Mouse (Mus musculus) mouse trophoblast stem cell (cell line): ENCODE data around the gene Gm49318.
"Not testable (repeated sequence)": the region's sequence is repeated elsewhere in the genome, so short reads cannot be mapped to it uniquely, and the experiment has no call there.

Experiments used
- in situ Hi-C, 2 experiments: fragments of 300-500 bp; cut with MseI, MboI; formaldehyde crosslinking; loops; 2 replicates in 1 of 2; 3 replicates in 1 of 2; pipeline ENCODE4 v1.15.1; 2025

Gene Gm49318

DNA sequence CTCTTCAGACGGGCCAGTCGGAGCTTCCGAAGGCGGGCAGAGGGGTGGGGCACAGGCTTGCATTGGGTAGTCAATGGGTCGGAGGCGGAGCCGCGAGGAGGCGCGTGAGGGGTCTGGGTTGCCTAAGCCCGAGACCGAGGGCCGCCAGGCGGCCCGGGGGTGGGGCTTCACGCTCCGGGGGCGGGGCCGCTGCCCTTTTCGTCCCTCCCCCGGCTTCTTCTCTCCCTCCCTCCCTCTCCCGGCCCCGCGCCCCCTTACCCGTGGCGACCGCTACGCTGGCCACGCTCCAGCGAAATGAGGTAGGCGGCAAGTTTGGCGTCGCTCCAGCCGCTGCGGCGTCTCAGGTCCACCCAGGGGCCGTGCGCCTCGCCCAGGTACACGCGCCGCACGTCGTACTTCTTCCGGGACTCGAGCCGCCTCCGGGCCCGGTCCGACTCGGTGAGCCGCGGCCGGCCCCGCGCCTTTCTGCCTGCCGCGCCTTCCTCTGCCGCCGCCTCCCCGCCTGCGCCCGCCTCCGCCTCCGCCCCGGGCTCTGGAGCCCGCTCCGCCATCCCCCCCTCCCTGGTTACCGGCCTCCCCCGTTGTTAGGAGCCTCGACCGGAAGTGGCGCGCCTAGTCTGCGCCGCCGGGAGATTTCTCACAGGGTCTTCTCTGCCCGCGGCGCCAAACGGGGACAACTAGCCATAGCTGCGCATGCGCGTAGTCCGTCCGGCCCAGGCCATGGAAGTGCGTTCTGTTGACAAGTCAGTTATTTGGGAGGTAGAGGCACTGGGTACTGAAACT, at the start of gene Gm49318, which contains the start of gene Zfp653:
TSS of gene Gm49318 (minus strand) at position 469 of the 783 bp plus-strand sequence.
TSS of gene Zfp653 (minus strand) at position 586 of the 783 bp plus-strand sequence.
- in situ Hi-C loops, result no loop called here

- in situ Hi-C loops, result no loop called here
These were observed 48.5 kb upstream of the Gm49318 start for GRCm38 (mm10) chr9:22119543-22119942.

DNA sequence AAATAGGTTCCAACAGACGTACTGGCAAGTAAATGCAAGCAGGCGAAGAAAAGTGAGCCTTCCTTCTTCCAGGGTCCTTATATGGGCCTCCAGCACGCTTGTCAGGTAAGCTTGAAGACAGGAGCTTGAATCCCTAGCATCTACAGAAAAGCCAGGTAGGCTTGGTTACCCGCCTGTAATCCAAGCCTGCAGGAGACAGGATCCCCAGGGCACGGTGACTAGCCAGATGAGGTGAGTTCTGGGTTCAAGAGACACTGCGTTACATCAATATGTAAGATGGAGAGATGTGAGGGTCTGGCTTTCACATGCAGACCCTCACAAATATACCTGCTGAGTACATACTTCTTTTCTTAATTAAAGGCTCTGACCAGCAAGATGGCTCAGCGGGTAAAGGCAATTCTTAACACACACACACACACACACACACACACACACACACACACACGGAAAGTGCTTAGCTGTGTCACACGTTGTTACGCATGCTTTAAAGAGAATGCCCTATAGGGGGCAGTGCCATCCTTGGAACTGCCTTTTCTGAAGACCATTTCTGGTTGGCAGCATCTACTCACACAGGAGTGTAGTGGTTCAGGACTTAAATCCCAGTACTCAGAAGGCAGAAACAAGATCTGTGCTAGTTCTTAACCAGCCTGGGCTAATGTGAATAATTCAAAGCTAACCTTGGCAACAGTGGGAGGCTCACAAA, 46.8 kb upstream of the Gm49318 start:
- in situ Hi-C loops, result no loop called here

GRCm38 (mm10) chr9:22116740-22117426, 45.8 kb upstream of the Gm49318 start, which contains the start of gene Elof1:
Elof1 (minus strand) TSS chr9:22117172.
- in situ Hi-C loops, result no loop called here

DNA sequence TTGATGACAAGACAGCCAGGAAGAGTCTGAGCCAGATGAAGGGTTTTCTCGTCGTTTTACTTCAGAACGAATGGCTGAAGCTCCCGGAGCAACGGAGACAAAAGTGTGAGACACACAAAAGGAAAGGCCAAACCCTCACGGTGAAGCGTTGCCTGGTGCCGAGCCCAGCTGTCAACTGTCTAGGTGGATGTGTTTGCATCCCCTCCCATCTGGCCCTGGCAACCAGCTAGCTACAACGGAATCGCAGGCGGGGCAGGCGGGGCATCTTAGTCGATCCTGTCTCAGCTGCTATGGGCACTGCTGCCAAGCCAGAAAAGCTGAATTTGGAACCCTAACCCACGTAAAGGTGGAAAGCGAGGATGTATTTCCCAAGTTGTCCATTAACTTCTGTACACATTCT, 45.0 kb upstream of the Gm49318 start:
- in situ Hi-C loops, result no loop called here

DNA sequence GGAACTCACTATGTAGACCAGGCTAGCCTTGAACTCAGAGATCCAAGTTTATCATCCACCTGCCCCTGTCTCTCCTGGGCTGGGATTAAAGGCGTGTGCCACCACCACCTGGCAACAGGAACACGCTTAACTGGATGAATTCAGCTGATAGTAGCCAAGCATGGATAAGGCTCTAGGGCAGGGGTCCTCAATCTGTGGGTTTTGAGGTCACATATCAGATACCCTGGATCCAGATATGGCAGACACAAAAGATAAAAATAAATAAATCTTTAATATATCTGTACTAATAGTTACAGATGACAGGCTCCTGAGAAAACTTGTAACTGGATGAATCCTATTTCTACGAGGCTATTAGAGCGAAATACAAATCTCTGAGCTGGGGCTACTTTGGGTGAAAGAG, 44.6 kb upstream of the Gm49318 start:
- in situ Hi-C loops, result no loop called here

- in situ Hi-C loops, result no loop called here
These were observed 37.1 kb upstream of the Gm49318 start for GRCm38 (mm10) chr9:22108194-22108593.

GRCm38 (mm10) chr9:22099922-22100321, 28.9 kb upstream of the Gm49318 start:
- in situ Hi-C loops, result no loop called here

- in situ Hi-C loops, result no loop called here
These were observed 28.1 kb upstream of the Gm49318 start, which contains the start of gene Cnn1 for GRCm38 (mm10) chr9:22098993-22099696. Cnn1 (plus strand) TSS chr9:22099216.

GRCm38 (mm10) chr9:22095854-22096307, 24.8 kb upstream of the Gm49318 start:
- in situ Hi-C loops, result no loop called here

DNA sequence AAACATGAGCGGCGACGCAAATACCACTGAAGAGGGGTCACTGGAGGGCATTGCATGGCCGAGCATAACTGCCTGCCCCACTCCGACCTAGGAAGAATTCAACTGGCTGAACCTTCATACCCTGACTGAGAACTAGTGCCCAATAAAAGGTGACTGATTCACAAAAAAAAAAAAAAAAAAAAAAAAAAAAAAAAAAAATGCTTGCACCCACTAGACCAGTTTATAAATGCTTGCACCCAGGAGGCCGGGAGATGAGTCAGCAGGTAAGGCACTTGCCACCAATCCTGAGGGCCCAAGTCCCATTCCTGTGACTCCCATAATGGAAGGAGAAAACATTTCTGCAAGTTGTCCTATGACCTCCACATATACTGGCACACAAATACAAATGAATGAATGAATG, 21.7 kb upstream of the Gm49318 start:
- in situ Hi-C loops, result no loop called here

DNA sequence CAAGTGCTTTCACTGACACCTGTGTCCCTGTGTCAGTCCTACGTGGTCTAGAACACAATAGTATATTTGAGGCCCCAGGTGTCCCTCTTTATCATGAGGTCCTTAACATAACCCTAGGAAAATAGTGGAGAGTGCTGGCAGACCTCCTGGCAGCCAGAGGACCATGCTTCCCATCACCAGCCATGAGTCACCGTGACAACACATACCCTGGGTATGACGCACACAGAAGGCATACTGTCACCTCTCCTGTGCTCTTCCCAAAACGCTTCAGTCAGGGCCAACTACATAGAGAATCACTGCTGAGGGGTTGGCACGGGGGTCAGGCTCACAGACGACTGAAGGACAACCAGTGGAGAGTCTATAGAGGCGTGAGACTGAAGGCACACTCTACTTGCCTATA, 18.9 kb upstream of the Gm49318 start:
- in situ Hi-C loops, result no loop called here

GRCm38 (mm10) chr9:22089281-22089680, 18.2 kb upstream of the Gm49318 start:
- in situ Hi-C loops, result no loop called here

DNA sequence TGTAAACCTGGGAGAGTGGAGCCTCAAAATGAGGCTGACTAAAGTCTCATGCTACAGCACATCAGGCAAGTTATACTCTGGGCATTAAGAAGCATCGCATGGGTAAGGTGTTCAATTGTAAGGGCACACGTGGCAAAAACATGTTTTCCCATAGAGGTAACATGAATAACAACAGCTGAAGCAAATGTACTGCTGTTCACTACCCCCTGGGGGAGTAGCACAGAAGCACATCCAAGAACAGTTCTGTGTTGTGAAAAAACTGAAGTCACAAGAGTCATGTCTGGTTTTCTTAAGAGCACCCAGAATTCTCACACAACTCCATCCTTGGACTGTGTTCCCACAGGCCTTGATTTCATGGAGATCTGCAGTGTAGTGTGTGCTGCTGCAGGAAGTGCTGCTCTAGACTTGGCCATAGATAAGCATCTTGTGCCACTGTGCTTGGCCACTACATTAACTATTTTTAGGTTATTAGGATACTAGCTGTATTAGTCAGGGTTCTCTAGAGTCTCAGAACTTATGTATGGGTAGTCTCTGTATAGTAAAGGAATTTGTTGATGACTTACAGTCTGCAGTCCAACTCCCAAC, 16.1 kb upstream of the Gm49318 start:
- in situ Hi-C loops, result no loop called here

DNA sequence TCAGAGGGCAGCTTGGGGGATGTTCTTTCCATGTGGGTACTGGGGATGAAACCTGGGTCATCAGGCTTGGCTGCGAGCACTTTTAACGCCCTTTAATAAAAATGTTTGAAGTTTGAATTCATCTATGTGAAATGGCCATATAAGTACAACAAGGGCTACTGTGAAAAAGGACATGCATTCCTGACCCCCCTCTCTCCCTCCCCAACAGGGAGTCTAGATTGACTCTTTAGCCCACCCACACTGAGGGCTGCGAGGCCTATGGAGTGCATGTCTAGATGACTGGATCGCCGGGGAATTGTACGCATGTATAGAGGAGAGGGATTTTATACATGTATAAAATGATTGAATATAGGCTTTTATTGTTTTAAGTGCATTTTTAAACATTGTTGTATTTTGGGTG, 15.0 kb upstream of the Gm49318 start:
- in situ Hi-C loops, result no loop called here

- in situ Hi-C loops, result no loop called here
These were observed 14.2 kb upstream of the Gm49318 start, which contains the start of gene Ecsit for GRCm38 (mm10) chr9:22085022-22085834. Ecsit (minus strand) TSS chr9:22085438.

GRCm38 (mm10) chr9:22084667-22085021, 13.6 kb upstream of the Gm49318 start:
- in situ Hi-C loops, result no loop called here

GRCm38 (mm10) chr9:22076223-22076622, 5.2 kb upstream of the Gm49318 start:
- in situ Hi-C loops, result no loop called here

- in situ Hi-C loops, result not testable (repeated sequence)
These were observed 4.7 kb upstream of the Gm49318 start for GRCm38 (mm10) chr9:22075778-22076177.

DNA sequence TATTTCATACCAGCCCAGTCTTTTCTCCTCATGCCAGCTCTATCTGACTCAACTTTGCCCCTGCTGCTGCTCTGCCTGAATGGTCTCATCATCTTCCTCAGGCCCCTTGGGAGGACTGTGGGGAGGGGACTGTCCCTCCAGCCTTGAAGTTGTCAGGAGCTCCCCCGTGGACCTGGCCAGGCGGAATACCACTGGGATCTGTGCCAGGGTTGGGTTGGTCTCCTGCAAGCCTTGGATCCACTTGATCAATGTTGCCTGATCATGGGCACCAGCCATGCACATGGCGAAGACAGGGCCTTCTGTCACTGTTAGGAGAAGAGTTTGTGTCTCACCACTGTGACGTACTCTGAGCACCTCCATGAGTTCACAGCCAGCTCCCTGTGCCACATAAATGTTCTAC, 1.2 kb upstream of the Gm49318 start:
- in situ Hi-C loops, result no loop called here
